Mouse (Mus musculus): ENCODE measurements around the gene Grpel1. TPM values are rescaled to one million over a fixed set of nuclear protein-coding genes. Genes with fewer than 3 reads are reported as not detected.

Grpel1 gene
- polyA plus RNA-seq, 1 experiment from 2014 or later: 47.8 TPM

GRCm38 (mm10) chr5:36461231-36461630 is 3.6 kb upstream of the Grpel1 start:
- Histone ChIP-seq H3K9ac (no peak overlapping the region), H3K9me3 (no peaks in the 10 kb centered on the region), H3K27me3 (no peaks in the 10 kb centered on the region), H3K36me3 (no peaks in the 10 kb centered on the region), H3K4me2 (no peak overlapping the region), H3K4me3 (no peak overlapping the region), H3K27ac (no peak overlapping the region), H3K4me1 (peaks cover 19% of the 10 kb centered on the region)
- no peak for ATAC-seq (ENCODE audit: insufficient number of reproducible peaks, insufficient read depth, low FRiP score, low TSS enrichment, low read depth)
- 68% methylated on average over 2 of the region's 2 CpGs for WGBS

GRCm38 (mm10) chr5:36462810-36463209 is 2.0 kb upstream of the Grpel1 start:
- Histone ChIP-seq H3K27me3 (no peaks in the 10 kb centered on the region), H3K9ac (no peak overlapping the region), H3K4me2 (no peak overlapping the region), H3K36me3 (0 out of 2 replicates have a peak, but pooled peaks cover 4% of the 10 kb centered on the region), H3K27ac (no peak overlapping the region), H3K4me3 (no peak overlapping the region), H3K9me3 (no peaks in the 10 kb centered on the region), H3K4me1 (peaks cover 21% of the 10 kb centered on the region)
- 20% methylated on average over 7 of the region's 7 CpGs for WGBS
- ATAC-seq (ENCODE audit: insufficient number of reproducible peaks, insufficient read depth, low FRiP score, low TSS enrichment, low read depth): no peak

GRCm38 (mm10) chr5:36463391-36463790 is 1.4 kb upstream of the Grpel1 start:
- 0 out of 2 replicates have a peak, but pooled peaks cover 4% of the 10 kb centered on the region for H3K36me3 ChIP-seq
- H3K4me2 ChIP-seq: no peak overlapping the region
- H3K4me3 ChIP-seq: no peak overlapping the region
- no peak overlapping the region for H3K27ac ChIP-seq
- H3K4me1 ChIP-seq: peaks cover 21% of the 10 kb centered on the region
- H3K9me3 ChIP-seq: no peaks in the 10 kb centered on the region
- no peak for ATAC-seq (ENCODE audit: insufficient number of reproducible peaks, insufficient read depth, low FRiP score, low TSS enrichment, low read depth)
- no peaks in the 10 kb centered on the region for H3K27me3 ChIP-seq
- 34% methylated on average over 5 of the region's 5 CpGs for WGBS
- H3K9ac ChIP-seq: no peak overlapping the region

GRCm38 (mm10) chr5:36465889-36466288 is 1.1 kb downstream of the Grpel1 start:
- Histone ChIP-seq H3K27ac (no peak overlapping the region), H3K4me2 (peak overlapping the region; percentile 98), H3K4me3 (peak overlapping the region; percentile 99), H3K9ac (peak overlapping the region; percentile 87), H3K36me3 (peaks cover 21% of the 10 kb centered on the region), H3K4me1 (peaks cover 21% of the 10 kb centered on the region), H3K9me3 (no peaks in the 10 kb centered on the region), H3K27me3 (no peaks in the 10 kb centered on the region)
- no peak for ATAC-seq (ENCODE audit: insufficient number of reproducible peaks, insufficient read depth, low FRiP score, low TSS enrichment, low read depth)
- 26% methylated on average over 8 of the region's 8 CpGs for WGBS

DNA sequence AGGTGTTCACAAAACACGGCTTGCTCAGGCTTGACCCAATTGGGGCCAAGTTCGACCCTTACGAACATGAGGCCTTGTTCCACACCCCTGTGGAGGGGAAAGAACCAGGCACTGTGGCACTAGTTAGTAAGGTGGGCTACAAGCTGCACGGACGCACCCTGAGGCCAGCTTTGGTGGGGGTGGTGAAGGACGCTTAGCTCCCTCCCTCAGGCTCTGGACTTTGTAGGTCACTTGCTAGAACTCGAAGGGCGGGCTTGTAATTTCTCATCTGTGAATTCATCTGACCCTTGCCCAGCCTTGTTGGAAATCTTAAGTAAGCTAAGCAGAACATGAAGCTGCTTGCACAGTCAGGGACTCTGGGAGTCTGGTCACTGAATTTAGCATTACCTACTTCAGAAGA is 6.4 kb downstream of the Grpel1 start:
- no peaks in the 10 kb centered on the region for H3K27me3 ChIP-seq
- H3K9me3 ChIP-seq: no peaks in the 10 kb centered on the region
- 91% methylated on average over 8 of the region's 8 CpGs for WGBS
- H3K4me1 ChIP-seq: peaks cover 3% of the 10 kb centered on the region
- no peak overlapping the region for H3K9ac ChIP-seq
- no peak overlapping the region for H3K4me2 ChIP-seq
- ATAC-seq (ENCODE audit: insufficient number of reproducible peaks, insufficient read depth, low FRiP score, low TSS enrichment, low read depth): no peak
- H3K27ac ChIP-seq: no peak overlapping the region
- H3K36me3 ChIP-seq: peaks cover 65% of the 10 kb centered on the region
- no peak overlapping the region for H3K4me3 ChIP-seq

DNA sequence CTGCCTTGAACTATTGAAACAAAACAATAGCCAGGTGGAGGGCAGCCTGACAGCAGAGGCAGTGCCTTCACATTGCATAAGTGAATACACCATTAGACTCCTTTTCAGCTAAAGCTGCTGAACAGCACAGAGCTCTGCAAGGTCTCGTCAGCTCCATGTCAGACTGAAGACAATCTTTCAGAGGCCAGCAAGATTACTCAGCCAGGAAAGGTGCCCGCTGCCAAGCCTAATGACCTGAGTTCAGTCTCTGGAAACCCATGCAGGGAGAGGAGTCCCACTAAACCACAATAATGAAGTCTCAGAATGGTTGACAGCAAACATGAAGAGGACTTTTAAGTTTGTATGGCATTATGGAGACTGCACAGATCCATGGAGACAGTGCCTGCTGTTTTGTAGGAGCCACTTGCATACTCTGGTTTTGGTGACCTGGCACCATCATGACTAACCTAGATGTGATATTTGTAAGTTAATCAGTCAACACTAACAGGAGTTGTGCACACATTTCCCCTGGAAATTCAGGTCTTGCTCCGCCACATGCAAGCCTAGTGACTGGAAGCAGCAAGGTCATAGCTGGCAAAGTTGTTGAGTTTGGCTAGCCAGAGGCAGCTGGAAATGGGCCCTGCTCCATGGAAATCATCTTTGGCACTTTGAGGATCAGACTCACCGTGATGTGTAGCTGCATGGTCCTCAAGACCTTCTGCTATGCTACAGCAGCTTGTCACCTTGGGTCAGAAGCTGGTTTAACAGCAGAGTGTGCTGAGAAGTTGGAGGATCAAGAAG is 8.3 kb downstream of the Grpel1 start:
- H3K4me1 ChIP-seq: no peaks in the 10 kb centered on the region
- no peaks in the 10 kb centered on the region for H3K9me3 ChIP-seq
- WGBS: 90% methylated on average over 4 of the region's 4 CpGs
- no peaks in the 10 kb centered on the region for H3K27me3 ChIP-seq
- peaks cover 67% of the 10 kb centered on the region for H3K36me3 ChIP-seq
- no peak overlapping the region for H3K4me2 ChIP-seq
- no peak for ATAC-seq (ENCODE audit: insufficient number of reproducible peaks, insufficient read depth, low FRiP score, low TSS enrichment, low read depth)
- no peak overlapping the region for H3K4me3 ChIP-seq
- H3K9ac ChIP-seq: no peak overlapping the region
- no peak overlapping the region for H3K27ac ChIP-seq

GRCm38 (mm10) chr5:36474283-36474682 is 9.5 kb downstream of the Grpel1 start:
- Histone ChIP-seq H3K4me1 (no peaks in the 10 kb centered on the region), H3K9me3 (no peaks in the 10 kb centered on the region), H3K9ac (no peak overlapping the region), H3K36me3 (peaks cover 66% of the 10 kb centered on the region), H3K4me3 (no peak overlapping the region), H3K27me3 (no peaks in the 10 kb centered on the region), H3K27ac (no peak overlapping the region), H3K4me2 (no peak overlapping the region)
- WGBS: 87% methylated on average over 5 of the region's 5 CpGs
- ATAC-seq (ENCODE audit: insufficient number of reproducible peaks, insufficient read depth, low FRiP score, low TSS enrichment, low read depth): no peak

- Histone ChIP-seq H3K9ac (no peak overlapping the region), H3K4me3 (no peak overlapping the region), H3K4me1 (peaks cover 13% of the 10 kb centered on the region), H3K27ac (no peak overlapping the region), H3K9me3 (no peaks in the 10 kb centered on the region), H3K36me3 (peaks cover 34% of the 10 kb centered on the region), H3K4me2 (no peak overlapping the region), H3K27me3 (no peaks in the 10 kb centered on the region)
- WGBS: 86% methylated on average over 3 of the region's 3 CpGs
- no peak for ATAC-seq (ENCODE audit: insufficient number of reproducible peaks, insufficient read depth, low FRiP score, low TSS enrichment, low read depth)
These were observed 12.7 kb downstream of the Grpel1 start for GRCm38 (mm10) chr5:36477486-36477885.

DNA sequence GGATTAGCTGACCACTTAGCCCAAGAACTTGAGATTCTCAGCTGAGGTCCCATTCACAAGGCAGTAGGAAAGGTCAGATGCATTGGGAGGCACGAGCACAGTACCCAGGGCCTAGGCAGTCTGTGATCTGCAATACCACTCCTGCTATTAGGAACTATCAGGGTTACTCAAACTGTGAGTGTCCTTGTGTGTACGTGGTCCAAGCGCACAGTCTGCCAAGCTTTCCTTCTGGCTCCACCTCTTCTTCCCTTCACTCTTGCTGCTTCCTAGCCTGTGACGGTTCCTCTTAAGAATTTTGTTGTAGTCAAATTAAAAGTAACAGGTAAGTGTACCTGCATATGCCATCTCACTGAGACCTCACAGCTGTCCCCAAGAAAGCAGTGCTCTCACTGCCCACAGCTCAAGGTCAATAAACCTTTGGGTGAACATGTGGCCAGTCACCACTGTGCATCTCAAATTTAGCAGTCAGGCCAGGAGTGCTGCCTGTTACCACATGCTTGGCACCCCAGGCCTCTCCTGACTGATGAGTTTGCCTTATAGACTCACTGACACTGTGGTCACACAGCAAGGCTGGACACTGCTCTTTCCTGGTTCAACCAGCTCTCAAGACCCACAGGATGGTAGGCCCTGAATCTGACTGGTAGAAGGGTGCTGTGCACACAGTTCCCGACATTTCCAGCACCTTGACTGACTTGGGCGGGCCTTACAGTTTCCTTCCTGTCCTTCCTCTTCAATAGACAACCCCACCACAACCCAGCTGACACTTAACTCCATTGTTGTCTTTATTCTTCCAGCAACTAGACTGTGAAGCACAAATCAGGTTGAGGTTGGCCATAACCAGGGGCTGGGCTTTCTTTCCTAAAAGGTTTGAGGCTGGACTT is 14.0 kb downstream of the Grpel1 start:
- Histone ChIP-seq H3K27me3 (no peaks in the 10 kb centered on the region), H3K9me3 (no peaks in the 10 kb centered on the region), H3K4me2 (no peak overlapping the region), H3K27ac (no peak overlapping the region), H3K36me3 (peaks cover 24% of the 10 kb centered on the region), H3K9ac (no peak overlapping the region), H3K4me3 (no peak overlapping the region), H3K4me1 (peaks cover 21% of the 10 kb centered on the region)
- 89% methylated on average over 6 of the region's 6 CpGs for WGBS
- ATAC-seq (ENCODE audit: insufficient number of reproducible peaks, insufficient read depth, low FRiP score, low TSS enrichment, low read depth): no peak

DNA sequence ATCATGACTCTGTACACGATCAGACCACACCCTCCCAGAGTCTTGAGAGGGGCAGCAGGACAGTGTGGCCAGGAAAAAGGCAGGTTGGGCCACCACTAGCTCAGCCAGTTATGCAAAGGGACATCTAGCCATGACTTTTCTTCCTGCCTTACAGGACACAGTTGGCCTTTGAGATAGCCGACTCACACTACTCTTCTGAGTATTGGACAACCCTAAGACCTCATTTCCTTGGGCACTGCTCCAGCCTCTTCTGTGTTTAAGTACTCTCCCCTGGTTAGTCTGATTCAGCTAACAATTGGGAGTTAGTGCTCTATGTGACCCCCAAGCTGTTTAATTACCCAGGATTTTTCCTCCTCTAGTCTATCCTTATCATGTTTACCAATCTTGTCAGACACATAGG is 14.9 kb downstream of the Grpel1 start:
- Histone ChIP-seq H3K4me3 (no peak overlapping the region), H3K36me3 (peaks cover 19% of the 10 kb centered on the region), H3K9me3 (no peaks in the 10 kb centered on the region), H3K27me3 (peaks cover 2% of the 10 kb centered on the region), H3K27ac (no peak overlapping the region), H3K4me1 (peaks cover 24% of the 10 kb centered on the region), H3K9ac (no peak overlapping the region), H3K4me2 (no peak overlapping the region)
- WGBS: 84% methylated on average over 2 of the region's 2 CpGs
- ATAC-seq (ENCODE audit: insufficient number of reproducible peaks, insufficient read depth, low FRiP score, low TSS enrichment, low read depth): no peak

- Histone ChIP-seq H3K9ac (no peak overlapping the region), H3K4me3 (no peak overlapping the region), H3K9me3 (no peaks in the 10 kb centered on the region), H3K4me2 (no peak overlapping the region), H3K27ac (no peak overlapping the region), H3K4me1 (peaks cover 30% of the 10 kb centered on the region), H3K27me3 (peaks cover 8% of the 10 kb centered on the region), H3K36me3 (peaks cover 15% of the 10 kb centered on the region)
- ATAC-seq (ENCODE audit: insufficient number of reproducible peaks, insufficient read depth, low FRiP score, low TSS enrichment, low read depth): no peak
- 94% methylated on average over 4 of the region's 4 CpGs for whole genome bisulfite sequencing
These were observed 15.6 kb downstream of the Grpel1 start for GRCm38 (mm10) chr5:36480398-36480797.

DNA sequence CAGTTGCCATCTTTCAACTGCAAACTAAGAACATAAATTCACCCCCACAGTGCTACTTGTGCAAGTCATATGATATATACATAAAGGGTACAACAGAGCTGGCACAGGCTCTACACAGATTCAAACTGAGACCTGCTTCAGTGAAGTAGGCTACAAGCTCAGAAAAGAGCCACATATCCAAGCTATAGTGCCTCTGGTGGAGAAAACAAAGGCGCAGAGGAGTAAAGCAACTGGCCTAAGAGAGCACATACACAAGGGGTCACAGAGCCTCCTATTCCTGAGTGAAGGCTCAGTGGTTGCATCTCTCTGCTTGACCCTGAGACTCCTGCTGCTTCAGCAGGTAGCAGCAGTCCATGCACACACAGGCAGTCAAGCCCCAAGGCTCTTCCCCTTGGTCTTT is 16.3 kb downstream of the Grpel1 start:
- WGBS: 68% methylated on average over 1 of the region's 1 CpGs
- Histone ChIP-seq H3K4me2 (no peak overlapping the region), H3K9me3 (no peaks in the 10 kb centered on the region), H3K36me3 (peaks cover 8% of the 10 kb centered on the region), H3K4me1 (peaks cover 30% of the 10 kb centered on the region), H3K27ac (no peak overlapping the region), H3K9ac (no peak overlapping the region), H3K4me3 (no peak overlapping the region), H3K27me3 (peaks cover 16% of the 10 kb centered on the region)
- ATAC-seq (ENCODE audit: insufficient number of reproducible peaks, insufficient read depth, low FRiP score, low TSS enrichment, low read depth): no peak
